Mouse (Mus musculus) forebrain, embryonic 16.5 days (tissue): ENCODE data around the gene Tnp1. TPM values are rescaled to one million over a fixed set of nuclear protein-coding genes. Genes with fewer than 3 reads are reported as not detected.

ENCODE experiments used
- ATAC-seq: fragments of 200-750 bp; cut with Nextera tagmentation; 2 replicates; pipeline ENCODE4 v1.8.0; 2017; ENCODE audit warnings: mild to moderate bottlenecking, moderate library complexity
- H3K27ac ChIP-seq: fragments of 300-500 bp; sonication (generic); 2 replicates; pipeline ENCODE4 v1.5.1; 2014; ENCODE audit warnings: low read length, control low read depth
- H3K27me3 ChIP-seq: fragments of 300-500 bp; sonication (generic); replicated peaks from 2 replicates; pipeline ENCODE4 v1.6.1; 2014; ENCODE audit warnings: low read length; ENCODE audit not compliant: control insufficient read depth, insufficient read depth
- H3K36me3 ChIP-seq: fragments of 300-500 bp; sonication (generic); 2 replicates; pipeline ENCODE4 v1.6.1; 2014; ENCODE audit not compliant: control insufficient read depth, insufficient read depth
- H3K4me1 ChIP-seq: fragments of 300-500 bp; sonication (generic); replicated peaks from 2 replicates; pipeline ENCODE4 v1.6.1; 2014; ENCODE audit warnings: low read length; ENCODE audit not compliant: control insufficient read depth, insufficient read depth
- H3K4me2 ChIP-seq: fragments of 300-500 bp; sonication (generic); 2 replicates; pipeline ENCODE4 v1.6.1; 2014; ENCODE audit warnings: mild to moderate bottlenecking, low read length, control low read depth
- H3K4me3 ChIP-seq: fragments of 300-500 bp; sonication (generic); replicated peaks from 2 replicates; pipeline ENCODE4 v1.5.1; 2014; ENCODE audit warnings: mild to moderate bottlenecking, low read length, control low read depth
- H3K9ac ChIP-seq: fragments of 300-500 bp; sonication (generic); replicated peaks from 2 replicates; pipeline ENCODE4 v1.6.1; 2014; ENCODE audit warnings: low read depth, low read length, control low read depth
- H3K9me3 ChIP-seq: fragments of 300-500 bp; sonication (generic); 2 replicates; pipeline ENCODE4 v1.6.1; 2016; ENCODE audit warnings: low read length; ENCODE audit not compliant: control insufficient read depth
- WGBS: fragments of 180-500 bp; shearing (Covaris S2); extraction: QIAGEN DNeasy Blood & Tissue Kit; methylation state at CpG from one replicate; pipeline ENCODE4 v1.1.7; 2014; 5-methylcytosine and 5-hydroxymethylcytosine counted together
- polyA plus RNA-seq: library from polyadenylated mRNA; unstranded; fragments of >200 nt; fragmentation: Nextera tagmentation; extraction: Ambion mirVana; gene quantifications from 2 replicates; pipeline ENCODE4 v1.2.1, GENCODE M21; 2015

Gene Tnp1
- not detected in 2 replicates for polyA plus RNA-seq

- Histone ChIP-seq H3K4me3 (no peak within 1 kb of the TSS), H3K9ac (no peak within 1 kb of the TSS), H3K36me3 (no peaks in the 10 kb centered on the region), H3K4me2 (no peak within 1 kb of the TSS), H3K27me3 (no peaks in the 10 kb centered on the region), H3K4me1 (no peaks in the 10 kb centered on the region), H3K9me3 (no peaks in the 10 kb centered on the region), H3K27ac (no peak within 1 kb of the TSS)
- no peak for ATAC-seq
- WGBS, result 91% methylated on average over 12 of the region's 12 CpGs
Measured at GRCm38 (mm10) chr1:73015731-73016130, at the start of gene Tnp1. Tnp1 (minus strand) TSS chr1:73015909.

GRCm38 (mm10) chr1:73064336-73064735 is 48.6 kb upstream of the Tnp1 start:
- H3K27ac ChIP-seq, result no peak overlapping the region
- H3K4me3 ChIP-seq, result no peak overlapping the region
- no peaks in the 10 kb centered on the region for H3K4me1 ChIP-seq
- H3K27me3 ChIP-seq, result no peaks in the 10 kb centered on the region
- no peak for ATAC-seq
- no peak overlapping the region for H3K4me2 ChIP-seq
- no peak overlapping the region for H3K9ac ChIP-seq
- no peaks in the 10 kb centered on the region for H3K9me3 ChIP-seq
- 60% methylated on average over 3 of the region's 3 CpGs for WGBS
- H3K36me3 ChIP-seq, result no peaks in the 10 kb centered on the region

- no peak overlapping the region for H3K4me2 ChIP-seq
- H3K4me3 ChIP-seq, result no peak overlapping the region
- no peaks in the 10 kb centered on the region for H3K27me3 ChIP-seq
- H3K9ac ChIP-seq, result no peak overlapping the region
- no peak for ATAC-seq
- no peak overlapping the region for H3K27ac ChIP-seq
- WGBS, result 83% methylated on average over 7 of the region's 7 CpGs
- no peaks in the 10 kb centered on the region for H3K4me1 ChIP-seq
- H3K36me3 ChIP-seq, result no peaks in the 10 kb centered on the region
- H3K9me3 ChIP-seq, result no peaks in the 10 kb centered on the region
Measured at GRCm38 (mm10) chr1:73061491-73062233, 46.0 kb upstream of the Tnp1 start.

GRCm38 (mm10) chr1:73060271-73060670 is 44.6 kb upstream of the Tnp1 start:
- H3K4me3 ChIP-seq, result no peak overlapping the region
- no peaks in the 10 kb centered on the region for H3K9me3 ChIP-seq
- H3K36me3 ChIP-seq, result no peaks in the 10 kb centered on the region
- ATAC-seq, result no peak
- no peak overlapping the region for H3K4me2 ChIP-seq
- no peaks in the 10 kb centered on the region for H3K27me3 ChIP-seq
- WGBS, result 1% methylated on average over 3 of the region's 3 CpGs
- no peak overlapping the region for H3K9ac ChIP-seq
- H3K4me1 ChIP-seq, result no peaks in the 10 kb centered on the region
- no peak overlapping the region for H3K27ac ChIP-seq

- H3K4me2 ChIP-seq, result no peak overlapping the region
- no peaks in the 10 kb centered on the region for H3K27me3 ChIP-seq
- H3K9ac ChIP-seq, result no peak overlapping the region
- no peaks in the 10 kb centered on the region for H3K36me3 ChIP-seq
- WGBS, result 92% methylated on average over 3 of the region's 3 CpGs
- no peaks in the 10 kb centered on the region for H3K9me3 ChIP-seq
- no peak for ATAC-seq
- H3K4me1 ChIP-seq, result no peaks in the 10 kb centered on the region
- H3K27ac ChIP-seq, result no peak overlapping the region
- no peak overlapping the region for H3K4me3 ChIP-seq
Measured at GRCm38 (mm10) chr1:73056266-73057001, 40.7 kb upstream of the Tnp1 start.

GRCm38 (mm10) chr1:73055820-73056219 is 40.1 kb upstream of the Tnp1 start:
- ATAC-seq, result no peak
- 49% methylated on average over 3 of the region's 3 CpGs for WGBS

GRCm38 (mm10) chr1:73055206-73055605 is 39.5 kb upstream of the Tnp1 start:
- H3K4me1 ChIP-seq, result no peaks in the 10 kb centered on the region
- no peak for ATAC-seq
- no peaks in the 10 kb centered on the region for H3K9me3 ChIP-seq
- no peak overlapping the region for H3K4me2 ChIP-seq
- no peak overlapping the region for H3K9ac ChIP-seq
- H3K27ac ChIP-seq, result no peak overlapping the region
- H3K4me3 ChIP-seq, result no peak overlapping the region
- no peaks in the 10 kb centered on the region for H3K36me3 ChIP-seq
- 56% methylated on average over 6 of the region's 6 CpGs for WGBS
- no peaks in the 10 kb centered on the region for H3K27me3 ChIP-seq

More at GRCm38 (mm10) chr1:73055820-73056219, 40.1 kb upstream of the Tnp1 start:
- no peaks in the 10 kb centered on the region for H3K9me3 ChIP-seq
- no peaks in the 10 kb centered on the region for H3K27me3 ChIP-seq
- no peaks in the 10 kb centered on the region for H3K4me1 ChIP-seq
- H3K4me3 ChIP-seq, result no peak overlapping the region
- H3K4me2 ChIP-seq, result no peak overlapping the region
- no peak overlapping the region for H3K27ac ChIP-seq
- H3K9ac ChIP-seq, result no peak overlapping the region
- H3K36me3 ChIP-seq, result no peaks in the 10 kb centered on the region

GRCm38 (mm10) chr1:73053545-73054326 is 38.0 kb upstream of the Tnp1 start:
- Histone ChIP-seq H3K4me2 (no peak overlapping the region), H3K27ac (no peak overlapping the region)
- no peak for ATAC-seq

More at GRCm38 (mm10) chr1:73053545-73054326, 38.0 kb upstream of the Tnp1 start:
- H3K9me3 ChIP-seq, result no peaks in the 10 kb centered on the region
- H3K36me3 ChIP-seq, result no peaks in the 10 kb centered on the region
- no peaks in the 10 kb centered on the region for H3K4me1 ChIP-seq
- 38% methylated on average over 9 of the region's 9 CpGs for WGBS
- no peak overlapping the region for H3K9ac ChIP-seq
- no peak overlapping the region for H3K4me3 ChIP-seq
- no peaks in the 10 kb centered on the region for H3K27me3 ChIP-seq
